Mouse (Mus musculus): ENCODE measurements around the gene Tec. TPM values are rescaled to one million over a fixed set of nuclear protein-coding genes. Genes with fewer than 3 reads are reported as not detected.

Tec gene
- 1 to 10 TPM; 3.5 to 4.9 TPM for total RNA-seq (2021)
- long read RNA-seq, experiment 1, partial matches to known transcripts: 0 of 5 reads
- long read RNA-seq, experiment 1, other reads (novel, unspliced or antisense): 1 of 5 reads
- long read RNA-seq, experiment 2, partial matches to known transcripts: 0 of 3 reads
- long read RNA-seq, experiment 2, other reads (novel, unspliced or antisense): 2 of 3 reads

DNA sequence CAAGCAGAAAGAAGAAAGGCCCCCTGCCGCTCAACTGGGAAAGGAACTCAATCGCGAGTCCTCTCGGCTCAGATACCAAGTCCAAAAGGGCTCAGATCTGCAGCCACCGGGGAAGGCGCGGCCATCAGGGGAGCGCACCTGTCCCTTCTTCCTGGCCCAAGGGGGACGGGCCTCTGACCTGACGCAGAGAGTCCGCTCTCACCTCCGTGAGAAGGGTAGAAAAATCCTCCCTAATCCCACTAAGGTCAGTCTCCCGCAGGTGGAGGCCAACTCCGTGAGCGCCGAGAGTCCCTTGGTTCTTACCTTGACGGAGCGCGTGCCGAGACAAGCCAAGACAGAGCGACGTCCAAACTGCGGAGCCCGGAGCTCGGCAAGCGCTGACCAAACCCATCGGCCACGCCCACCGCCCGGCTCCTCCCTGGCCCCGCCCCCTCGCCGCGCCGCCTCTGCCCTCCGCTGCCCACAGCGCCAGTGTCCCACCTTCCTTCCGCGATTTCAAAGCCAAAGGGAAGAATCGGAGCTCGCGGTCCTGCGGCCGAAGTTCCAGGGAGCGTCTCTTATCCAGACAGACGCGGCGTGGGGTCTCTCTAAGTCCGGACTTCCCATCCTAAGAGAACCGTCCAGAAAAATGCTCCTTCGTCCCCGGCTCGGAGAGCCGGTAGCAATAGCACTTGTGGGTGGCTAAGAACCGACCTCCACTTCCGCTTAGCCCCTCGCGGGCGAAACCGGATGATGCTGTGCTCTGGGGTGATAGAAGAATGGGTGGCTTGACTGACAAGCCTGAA, at the start of gene Tec:
Tec (minus strand) TSS at position 393 of the 785 bp plus-strand sequence.
- peak; percentile 98 for DNase-seq

DNA sequence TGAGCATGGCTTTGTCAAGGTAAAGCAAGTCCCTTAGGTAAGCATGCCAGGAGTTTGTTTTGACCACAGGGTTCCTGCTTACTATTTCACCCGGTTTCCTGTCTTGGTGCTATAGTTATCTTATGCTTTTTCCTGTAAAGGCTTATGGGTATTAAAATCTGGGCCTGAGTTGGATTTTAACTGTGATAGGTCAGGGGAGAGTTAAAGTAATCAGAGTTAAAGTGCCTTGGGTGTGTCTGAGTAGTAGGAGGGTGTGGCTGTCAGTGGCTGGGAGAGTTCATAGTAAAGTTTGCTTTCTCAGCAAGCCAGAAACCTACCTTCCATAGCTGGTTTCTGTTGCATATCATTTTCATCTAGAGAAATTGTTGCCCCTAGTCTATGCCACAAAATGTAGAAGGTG, 48.6 kb upstream of the Tec start:
- DNase-seq: no peak

DNA sequence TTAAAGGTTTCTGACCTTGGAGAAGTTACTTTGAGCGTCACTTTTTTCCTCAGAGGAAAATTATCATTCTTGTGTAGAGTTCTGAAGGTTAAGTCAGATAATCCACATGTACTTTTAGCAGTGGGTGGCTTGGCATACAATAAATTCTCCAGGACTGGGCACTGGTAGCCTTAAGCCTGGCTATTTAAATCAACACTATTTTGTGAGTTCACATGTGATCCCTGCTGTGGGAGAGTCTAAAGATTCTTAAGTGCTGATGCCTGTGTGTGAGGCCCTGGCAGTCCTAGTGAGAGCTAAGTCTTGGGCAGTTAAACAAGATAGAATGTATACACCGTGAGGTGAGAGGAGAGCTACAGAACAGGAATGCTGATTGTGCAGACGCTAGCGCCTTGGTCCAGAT, 47.8 kb upstream of the Tec start:
- DNase-seq: no peak

DNA sequence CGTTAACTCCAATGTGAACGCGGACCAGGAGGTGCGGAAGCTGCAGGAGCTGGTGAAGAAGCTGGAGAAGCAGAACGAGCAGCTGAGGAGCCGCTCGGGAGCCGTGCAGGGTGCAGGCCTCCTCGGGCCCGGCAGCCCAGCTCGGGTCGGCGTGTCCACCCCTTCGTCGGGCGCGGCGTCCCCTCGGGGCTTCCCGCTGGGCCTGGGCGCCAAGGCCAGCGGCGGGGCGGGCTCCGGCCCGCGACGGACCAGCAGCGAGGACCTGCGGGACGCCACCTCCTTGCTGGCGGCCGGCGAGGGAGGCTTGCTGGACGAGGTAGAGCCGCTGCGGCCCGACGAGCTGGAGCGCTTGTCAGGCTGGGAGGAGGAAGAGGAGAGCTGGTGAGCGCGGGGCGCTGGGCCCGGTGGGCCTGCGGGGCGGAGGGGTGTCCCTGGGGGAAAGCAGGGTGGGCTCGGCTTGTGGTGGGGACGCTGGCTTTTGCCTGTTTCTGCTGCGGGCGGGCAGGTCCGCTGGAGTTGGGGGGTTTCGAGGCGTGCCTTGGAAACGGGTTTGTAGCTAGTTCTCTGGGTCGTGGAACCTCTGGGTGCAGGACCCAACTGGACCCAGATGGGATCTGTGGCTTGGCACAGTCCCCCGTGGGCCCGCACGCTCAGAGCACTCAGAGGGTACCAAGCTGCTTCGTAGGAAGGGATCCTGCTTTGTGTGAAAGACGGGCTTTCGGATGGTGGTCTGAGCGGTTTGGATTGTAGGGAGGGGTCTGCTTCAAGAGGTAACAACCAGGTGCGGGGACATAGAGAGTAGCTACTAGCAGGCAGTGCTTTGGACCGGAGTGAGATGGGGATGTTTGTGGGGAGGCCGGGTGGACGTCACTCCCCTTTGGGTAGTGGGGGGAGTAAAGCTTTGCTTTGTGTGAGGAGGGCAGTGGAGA, 46.6 kb upstream of the Tec start:
- peak; percentile 76 for DNase-seq

DNA sequence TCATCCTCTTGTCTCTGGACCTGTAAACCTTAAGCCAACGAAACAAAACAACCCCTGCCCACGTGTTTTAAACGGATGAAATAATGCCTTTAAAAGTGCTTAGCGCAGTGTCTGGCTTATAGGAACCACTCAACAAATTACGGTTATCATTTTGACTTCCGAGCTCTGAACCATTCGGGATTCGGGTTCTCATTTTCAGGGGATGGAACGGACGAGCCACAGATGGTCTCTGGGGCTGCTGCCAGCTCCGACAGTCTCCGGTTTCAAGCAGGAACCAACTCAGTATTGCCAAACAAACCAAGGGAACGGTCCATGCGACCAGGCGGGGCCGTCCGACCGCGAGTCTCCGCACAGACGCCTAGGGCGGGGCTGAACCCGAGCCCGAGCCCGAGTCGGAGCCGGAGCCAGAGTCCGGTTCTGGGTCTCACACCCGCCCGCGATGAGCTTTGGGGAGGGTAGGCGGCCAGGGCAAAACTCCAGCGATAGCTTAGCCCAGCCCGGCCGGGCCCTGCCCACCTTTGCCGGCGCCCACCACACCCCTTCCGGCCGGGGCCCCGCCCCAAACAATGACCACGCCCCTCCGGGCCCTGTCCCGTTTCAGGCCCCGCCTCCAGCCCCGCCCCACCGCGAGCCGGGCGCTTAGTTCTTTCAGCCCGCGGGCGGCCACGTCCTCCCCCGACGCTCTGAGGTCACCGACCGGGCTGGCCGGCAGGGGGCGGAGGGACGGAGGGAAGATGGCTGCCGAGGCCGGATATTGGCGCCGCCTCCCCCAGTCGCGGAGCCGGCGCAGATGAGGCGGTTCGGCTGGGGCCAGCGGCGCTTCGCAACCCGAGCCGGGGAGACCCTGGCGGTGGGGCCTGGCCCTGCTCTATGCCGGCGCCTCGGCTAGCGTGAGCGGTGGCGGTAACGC, 45.6 kb upstream of the Tec start, which contains the start of gene Slain2:
Slain2 (plus strand) TSS at position 657 of the 910 bp plus-strand sequence.
- peak; percentile 100 for DNase-seq

DNA sequence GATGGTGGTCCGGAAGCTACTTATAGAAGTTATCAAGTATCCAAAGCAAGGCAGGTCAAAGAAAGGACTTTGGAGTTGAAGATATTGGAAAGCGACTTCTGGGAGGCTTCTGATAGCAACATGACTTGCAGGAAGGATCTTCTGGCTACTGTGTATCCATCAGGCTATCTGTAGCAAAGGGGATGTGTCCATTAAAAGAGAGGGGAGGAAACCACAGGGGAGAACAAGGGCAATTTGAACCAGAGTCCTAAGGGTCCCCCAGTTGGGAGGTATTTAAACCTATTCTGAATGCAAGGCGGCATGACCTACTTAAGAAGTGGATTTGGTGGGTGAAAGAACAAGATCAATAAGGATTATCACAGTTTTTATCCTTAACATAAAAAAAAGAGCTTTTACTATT, 43.0 kb upstream of the Tec start:
- DNase-seq: no peak

DNA sequence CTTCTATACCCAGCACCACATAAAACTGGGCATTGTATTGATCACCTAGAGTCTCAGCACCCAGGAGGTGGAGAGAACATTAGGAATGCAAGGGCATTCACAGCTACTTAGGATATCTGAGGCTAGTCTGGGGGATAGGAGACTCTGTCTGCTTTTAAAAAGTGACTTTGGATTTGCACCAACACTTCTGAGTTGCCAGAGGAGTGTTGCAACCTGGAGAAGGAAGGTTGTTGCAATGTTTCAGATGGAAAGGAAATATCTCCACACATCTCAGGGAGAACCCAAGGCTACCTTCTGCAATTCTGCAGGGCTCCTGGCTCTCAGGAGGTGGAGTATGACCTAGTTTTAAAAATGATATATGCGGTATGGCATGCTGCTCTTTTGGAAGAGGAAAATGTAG, 42.1 kb upstream of the Tec start:
- peak; percentile 48 for DNase-seq

DNA sequence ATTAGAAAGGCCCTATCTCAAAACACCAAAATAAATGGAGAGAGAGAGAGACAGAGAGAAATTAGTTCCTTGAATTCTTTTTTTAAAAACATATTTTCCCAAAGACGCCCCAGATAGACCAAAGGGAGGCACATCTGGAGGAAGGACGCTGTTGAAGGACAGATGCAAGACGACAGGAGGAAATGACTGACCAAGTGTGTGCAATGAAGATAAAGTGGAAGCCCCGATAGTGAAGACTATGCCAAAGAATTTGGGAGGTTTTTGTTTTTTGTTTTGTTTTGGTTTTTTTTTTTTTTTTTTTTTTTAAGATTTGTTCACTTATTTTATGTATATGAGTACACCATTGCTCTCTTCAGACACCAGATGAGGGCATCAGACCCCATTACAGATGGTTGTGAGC, 41.1 kb upstream of the Tec start:
- DNase-seq: no peak

DNA sequence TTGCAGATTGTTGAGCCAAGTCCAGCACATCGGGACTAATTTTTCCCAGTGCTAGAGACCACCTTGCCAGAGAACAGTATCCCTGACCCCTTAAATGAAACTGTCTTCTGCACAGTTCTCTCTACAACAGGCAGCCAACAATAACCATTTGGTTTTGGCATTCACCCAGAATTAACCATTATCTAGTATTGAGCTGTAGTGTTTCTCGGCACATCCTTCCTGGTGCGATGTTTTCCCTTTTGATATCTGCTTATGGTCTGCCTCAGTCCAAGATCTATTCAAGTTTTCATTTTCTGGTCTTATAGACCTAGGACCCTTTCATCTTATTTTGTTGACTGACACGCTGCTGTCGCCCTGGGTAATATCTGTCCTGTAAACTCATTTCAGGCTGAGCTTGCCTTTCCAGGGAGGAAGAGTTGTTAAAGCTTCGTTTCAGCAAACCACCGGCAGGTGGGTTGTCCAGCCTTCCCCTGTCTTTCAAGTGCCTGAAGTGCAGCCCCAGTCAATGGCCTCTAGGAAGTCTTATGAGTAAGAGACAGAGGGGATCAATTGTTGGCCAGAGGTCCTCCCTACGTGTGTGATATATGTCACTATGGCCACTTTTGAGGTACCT, 40.1 kb upstream of the Tec start:
- DNase-seq: no peak

DNA sequence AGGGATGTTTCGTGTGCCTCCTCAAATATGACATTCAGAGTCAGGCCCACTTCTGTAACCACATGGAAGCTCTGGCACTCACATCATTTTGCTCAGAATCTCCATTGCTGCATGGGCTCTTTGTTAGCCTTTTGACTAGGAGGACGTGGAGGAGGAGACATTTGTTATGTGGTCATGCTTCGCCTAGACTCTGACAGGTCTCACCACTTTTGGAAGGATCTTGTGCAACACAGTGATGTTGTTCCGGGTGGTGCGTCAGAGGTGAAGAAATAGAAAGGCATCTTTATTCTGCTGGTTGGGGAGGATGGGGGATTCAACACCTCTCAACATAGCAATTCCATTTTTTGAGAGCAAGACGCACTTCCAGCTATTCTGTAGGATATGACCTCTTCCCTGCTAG, 39.1 kb upstream of the Tec start:
- DNase-seq: no peak

DNA sequence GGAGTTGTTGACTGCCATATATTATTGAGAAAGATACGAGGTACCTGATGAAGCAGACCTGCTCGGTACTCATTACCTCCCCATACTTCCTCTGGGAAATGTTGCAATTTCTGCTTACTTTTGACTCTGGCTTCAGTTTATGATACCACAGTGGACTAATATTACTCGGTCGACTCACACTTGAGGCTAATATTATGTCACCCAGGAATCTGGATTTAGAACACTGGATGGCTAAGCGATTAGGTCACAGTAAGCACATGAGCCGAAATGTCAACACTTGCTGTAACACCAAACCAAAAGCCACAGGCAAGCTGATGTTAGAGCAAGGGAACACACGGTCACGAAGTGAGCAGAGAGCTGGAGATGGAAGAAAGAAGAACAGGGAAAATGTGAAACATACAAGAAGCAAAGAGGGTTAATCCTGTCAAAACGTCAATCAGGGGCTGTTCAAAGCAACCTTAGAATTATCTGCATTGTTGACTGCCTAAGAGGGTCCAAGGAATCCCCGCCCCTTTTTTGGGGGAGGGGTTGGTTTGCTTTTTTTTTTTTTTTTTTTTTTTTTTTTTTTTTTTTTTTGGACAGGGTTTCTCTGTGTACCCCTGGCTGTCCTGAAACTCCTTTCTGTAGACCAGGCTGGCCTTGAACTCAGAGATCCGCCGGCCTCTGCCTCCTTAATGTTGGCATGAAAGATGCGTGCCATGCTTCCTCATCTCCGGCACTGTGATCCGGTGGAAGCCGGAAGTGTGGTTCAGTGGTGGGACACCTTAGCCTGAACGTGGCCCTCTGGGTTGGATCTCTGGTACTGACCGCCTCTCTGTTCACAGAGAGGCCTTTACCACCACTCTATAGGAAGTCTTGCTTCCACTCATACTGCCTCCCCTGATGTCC, 36.9 kb upstream of the Tec start:
- DNase-seq: no peak

DNA sequence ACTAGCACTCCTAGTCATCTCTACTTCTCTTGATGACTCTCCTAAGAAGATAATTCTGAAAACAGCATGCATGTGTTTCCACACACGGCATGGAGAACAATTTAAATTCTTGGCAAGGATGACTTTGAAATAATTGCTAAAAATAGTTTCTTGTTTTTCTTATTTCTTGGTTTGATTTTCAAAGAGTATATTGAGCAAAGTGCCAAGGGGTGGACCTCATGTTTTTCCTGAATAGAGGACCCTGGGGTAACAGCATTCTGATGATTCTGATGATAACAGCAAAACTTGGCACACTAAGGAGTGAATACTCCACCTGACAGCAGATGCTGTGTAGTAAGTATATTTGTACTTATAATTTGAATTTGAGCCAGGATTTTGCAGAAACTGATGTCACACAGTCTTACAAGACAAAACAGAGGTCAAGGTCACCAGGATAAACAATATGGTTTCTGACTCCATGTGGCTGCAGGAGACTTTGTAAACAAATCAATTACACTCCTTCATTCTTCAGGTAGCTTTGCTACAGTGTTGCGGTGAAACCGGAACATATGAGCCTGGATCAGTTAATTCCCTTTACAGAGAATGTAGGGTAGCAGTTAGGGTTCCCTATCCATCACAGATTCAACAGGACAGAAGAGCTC, 34.7 kb upstream of the Tec start:
- no peak for DNase-seq

DNA sequence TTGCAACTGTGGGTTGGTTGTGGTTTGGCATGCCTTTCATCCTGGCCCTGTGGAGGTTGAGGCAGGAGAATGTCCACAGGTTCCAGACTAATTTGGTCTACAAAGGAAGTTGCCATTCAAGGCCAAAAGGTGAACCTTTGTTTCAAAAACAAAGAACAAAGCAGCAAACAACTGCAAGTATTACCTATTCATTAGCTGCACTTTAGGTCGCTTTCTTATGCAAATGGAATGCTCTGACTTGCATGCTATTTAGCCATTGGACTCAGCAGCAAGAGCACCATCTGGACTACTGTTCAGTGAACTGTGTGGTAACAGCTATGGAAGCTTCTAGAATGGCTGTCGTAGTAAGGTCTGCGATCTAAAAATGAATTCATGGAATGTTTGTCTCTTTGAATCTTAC, 34.0 kb upstream of the Tec start:
- DNase-seq: no peak

DNA sequence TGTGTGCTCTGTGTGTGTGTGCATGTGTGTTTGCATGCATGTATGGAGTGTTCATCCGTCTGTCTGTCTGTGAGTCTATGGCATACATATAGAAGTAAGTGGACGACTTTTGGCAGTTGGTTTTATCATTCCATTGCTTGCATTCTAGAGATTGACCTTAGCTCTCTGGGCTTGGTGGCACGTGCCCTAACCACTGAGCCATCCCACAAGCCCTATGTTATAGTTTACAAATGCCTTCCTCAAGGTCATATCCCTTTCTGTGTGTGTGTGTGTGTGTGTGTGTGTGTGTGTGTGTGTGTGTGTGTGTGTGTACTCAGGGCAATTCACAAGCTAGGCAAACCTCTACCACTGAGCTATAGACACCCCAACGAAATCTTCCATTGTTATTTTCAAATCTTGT, 33.6 kb upstream of the Tec start:
- no peak for DNase-seq

DNA sequence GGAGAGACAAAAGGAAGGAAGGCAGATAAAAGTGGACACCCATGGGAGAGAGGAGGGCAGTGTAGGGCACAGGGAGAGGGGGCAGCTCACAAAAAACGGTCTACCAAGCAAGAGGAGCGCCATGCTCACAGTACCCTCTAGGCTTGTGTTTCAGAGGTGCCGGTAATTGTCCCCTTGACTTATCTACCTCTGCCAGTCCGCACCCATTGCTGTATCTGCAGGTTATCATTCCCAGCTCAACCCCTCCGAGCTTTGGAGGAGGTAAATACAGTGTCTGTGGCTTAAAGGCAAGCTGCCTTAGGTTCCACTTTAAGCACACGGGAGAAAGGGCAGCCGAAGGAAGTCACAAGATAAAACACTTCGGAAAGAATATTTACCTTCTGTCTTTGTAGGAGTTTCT, 31.0 kb upstream of the Tec start:
- no peak for DNase-seq

DNA sequence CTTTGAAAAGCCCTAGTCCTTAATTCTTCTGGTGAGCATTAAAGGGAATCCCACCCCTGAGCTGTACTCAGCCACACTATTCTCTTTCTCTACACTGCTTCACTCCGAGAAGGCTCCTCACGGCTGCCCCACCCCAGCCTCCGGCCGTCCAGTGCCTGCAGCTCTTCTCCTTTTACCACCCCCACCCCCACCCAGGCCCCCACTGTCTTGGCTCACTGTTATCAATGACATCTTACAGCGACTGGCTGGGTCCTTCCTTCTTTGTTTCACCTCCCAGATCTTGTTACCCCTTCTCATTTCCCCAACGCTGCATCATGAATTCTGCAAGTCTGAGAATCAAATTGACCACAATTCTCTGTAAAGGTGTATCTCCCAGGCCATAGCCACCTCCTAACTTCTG, 29.7 kb upstream of the Tec start:
- no peak for DNase-seq

DNA sequence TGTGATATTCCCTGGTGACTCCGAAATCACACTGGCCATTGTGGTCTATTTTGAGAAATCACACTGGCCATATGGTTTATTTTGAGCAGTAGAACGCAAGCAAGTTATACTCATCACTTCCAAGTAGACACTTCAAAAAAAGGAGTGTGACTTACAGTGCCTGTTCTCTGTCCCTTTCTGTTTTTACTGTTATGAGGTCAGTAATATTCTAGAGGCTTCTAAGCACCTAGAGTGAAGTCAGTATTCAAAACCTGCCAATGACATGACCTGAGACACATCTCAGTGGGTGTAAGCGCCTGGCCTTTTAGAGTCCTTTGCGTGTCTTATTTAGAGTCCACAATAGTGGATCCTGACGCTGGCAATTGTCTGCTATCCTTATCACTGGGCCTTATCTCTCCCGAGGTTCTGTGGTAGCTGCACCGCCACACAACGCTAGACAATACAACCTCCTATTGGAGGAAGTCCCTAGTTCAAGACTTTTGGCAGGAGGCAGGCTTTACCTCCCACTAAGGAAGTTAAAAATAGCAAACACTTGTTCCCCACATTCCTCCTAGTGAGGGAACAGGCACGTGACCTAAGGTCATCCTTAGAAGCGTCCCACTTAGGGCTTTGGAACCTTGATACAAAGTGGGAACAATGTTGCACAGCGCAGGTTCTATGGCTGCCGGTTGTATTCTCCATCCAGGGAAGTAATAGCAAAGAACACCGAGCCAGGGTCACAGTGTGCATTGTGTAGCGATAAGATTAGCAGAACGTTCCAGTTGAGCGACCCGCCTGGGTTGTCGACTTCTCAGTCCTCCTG, 28.4 kb upstream of the Tec start:
- DNase-seq: no peak

DNA sequence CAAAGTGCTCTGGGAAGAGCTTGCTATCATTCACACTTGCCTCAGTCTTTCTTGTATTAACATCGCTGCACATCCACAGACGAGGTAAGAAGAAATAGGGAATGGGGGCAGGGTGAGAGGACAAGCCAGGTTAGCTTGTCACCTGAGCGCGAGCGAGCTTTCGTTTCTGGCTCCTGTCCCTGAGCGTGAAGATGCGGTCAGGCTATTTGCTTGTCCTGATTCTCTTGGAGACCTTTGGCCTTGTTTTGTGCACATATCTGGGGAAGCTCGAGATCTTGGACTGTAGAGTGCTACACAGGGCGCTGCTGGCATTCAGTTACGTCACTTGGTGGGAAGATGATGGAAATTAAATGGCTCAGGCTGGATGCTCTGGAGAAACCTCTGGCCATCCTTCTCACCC, 27.0 kb upstream of the Tec start:
- no peak for DNase-seq

DNA sequence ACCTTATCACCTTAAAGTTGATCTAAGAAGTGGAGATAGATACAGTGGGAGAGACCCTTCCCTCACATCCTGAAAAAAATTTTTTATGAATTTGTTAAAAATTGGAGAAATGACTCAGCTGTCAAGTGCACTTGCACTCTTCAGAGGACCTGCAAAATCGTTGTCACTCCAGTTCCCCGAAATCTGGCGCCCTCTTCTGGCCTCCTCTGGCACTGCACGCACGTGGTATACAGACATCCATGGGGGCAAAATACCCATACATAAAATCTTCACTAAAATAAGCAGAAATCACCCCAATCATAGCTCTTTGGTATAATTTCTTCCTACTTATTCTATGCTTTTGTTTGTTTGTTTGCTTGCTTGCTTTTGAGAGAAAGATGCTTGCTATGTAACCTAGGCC, 25.7 kb upstream of the Tec start:
- no peak for DNase-seq

Data from adrenal gland, postnatal 10 days (tissue).